9 mouse cellular contexts compared by ENCODE assay signal in the genomic region with DNA sequence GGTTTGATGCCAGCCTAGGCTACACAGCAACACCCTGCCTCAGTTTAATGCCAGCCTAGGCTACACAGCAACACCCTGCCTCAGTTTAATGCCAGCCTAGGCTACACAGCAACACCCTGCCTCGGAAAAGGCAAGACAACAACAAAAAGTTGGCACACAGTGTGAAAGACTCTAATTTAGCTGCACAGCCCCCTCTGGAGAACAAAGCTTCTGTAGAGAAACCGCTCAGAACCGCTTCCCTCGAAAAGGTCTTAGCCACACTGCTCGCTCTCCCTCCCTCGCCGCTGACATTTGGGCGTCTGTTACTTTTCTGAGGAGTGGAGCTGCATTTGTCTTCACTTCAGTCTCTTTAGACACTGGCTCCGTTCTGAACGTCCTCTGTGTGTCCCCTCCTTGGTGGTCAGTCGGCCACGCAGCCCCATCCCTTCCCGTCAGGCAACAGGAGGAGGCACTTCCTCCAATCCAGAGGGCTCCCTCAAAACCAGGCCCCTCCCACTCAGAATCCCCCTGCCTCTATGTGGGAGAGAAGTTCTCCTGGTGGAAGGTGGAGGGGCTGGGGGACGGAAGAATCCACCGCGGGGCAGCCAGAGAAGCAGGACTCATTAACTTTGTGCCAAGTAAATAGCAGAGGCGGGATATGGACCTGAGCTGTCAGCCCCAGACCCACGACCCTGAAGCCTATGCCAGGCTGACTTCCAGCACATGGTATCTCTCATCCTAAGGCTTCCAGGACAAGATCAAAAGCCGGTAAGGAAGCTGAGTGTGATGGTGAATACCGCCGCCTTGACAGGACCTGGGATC. TPM values are rescaled to one million over a fixed set of nuclear protein-coding genes. Genes with fewer than 3 reads are reported as not detected.
DNase-seq lines count a peak whose midpoint lies in the region; ATAC-seq and TF ChIP-seq lines count a peak whose summit lies in the region.
"Had no signal": no experiment of that assay in that cellular context is flagged by ENCODE, and none has a peak within 500 bp of the region (broad histone marks: within the 10 kb centered on the region; RNA-seq: fewer than 3 reads in every experiment).

No protein-coding gene starts in this region.

- no peaks in the 10 kb centered on the region for H3K27me3 ChIP-seq in heart, embryonic 13.5 days (replicated peaks)
- no peaks in the 10 kb centered on the region for H3K27me3 ChIP-seq in neural tube, embryonic 12.5 days (replicated peaks)
- no peaks in the 10 kb centered on the region for H3K27me3 ChIP-seq in hindbrain, embryonic 13.5 days
- no peaks in the 10 kb centered on the region for H3K27me3 ChIP-seq in liver, postnatal 0 days (ENCODE audit: insufficient read depth, low read length)

- peak overlapping the region; percentile 67 for H3K27ac ChIP-seq in heart, embryonic 13.5 days (replicated peaks)
- H3K27ac ChIP-seq in neural tube, embryonic 12.5 days: no peak overlapping the region
- peak overlapping the region; percentile 35; the same call in 1 of the 2 replicates for H3K27ac ChIP-seq in hindbrain, embryonic 13.5 days
- no peak overlapping the region for H3K27ac ChIP-seq in liver, postnatal 0 days (ENCODE audit: low read depth)

- no peak for TF ChIP-seq CTCF in liver, postnatal 0 days (IDR thresholded peaks at IDR 0.05; ENCODE audit: low read depth)

- WGBS in heart, embryonic 13.5 days: 48% methylated on average over 21 of the region's 21 CpGs
- 69% methylated on average over 21 of the region's 21 CpGs for WGBS in neural tube, embryonic 12.5 days
- 62% methylated on average over 21 of the region's 21 CpGs for WGBS in hindbrain, embryonic 13.5 days
- 80% methylated on average over 21 of the region's 21 CpGs for whole genome bisulfite sequencing in liver, postnatal 0 days (ENCODE audit: insufficient replicate concordance)

- peak overlapping the region; percentile 67 for H3K9ac ChIP-seq in heart, embryonic 13.5 days
- H3K9ac ChIP-seq in neural tube, embryonic 12.5 days: peak overlapping the region; percentile 9; the same call in 1 of the 2 replicates
- H3K9ac ChIP-seq in hindbrain, embryonic 13.5 days: peak overlapping the region; percentile 20; the same call in 1 of the 2 replicates
- no peak overlapping the region for H3K9ac ChIP-seq in liver, postnatal 0 days (replicated peaks)

- H3K9me3 ChIP-seq in heart, embryonic 13.5 days: no peaks in the 10 kb centered on the region
- H3K9me3 ChIP-seq in neural tube, embryonic 12.5 days: no peaks in the 10 kb centered on the region
- H3K9me3 ChIP-seq in hindbrain, embryonic 13.5 days: no peaks in the 10 kb centered on the region
- no peaks in the 10 kb centered on the region for H3K9me3 ChIP-seq in liver, postnatal 0 days (ENCODE audit: low read length)

- ATAC-seq in heart, embryonic 13.5 days (ENCODE audit: extremely low read depth, insufficient number of reproducible peaks, low FRiP score, low TSS enrichment): no peak
- ATAC-seq in neural tube, embryonic 12.5 days (ENCODE audit: low FRiP score, low read depth): 0 out of 2 replicates have a peak, but pooled peaks have one; percentile 24
- ATAC-seq in hindbrain, embryonic 13.5 days (ENCODE audit: low FRiP score): peak; percentile 61
- no peak for ATAC-seq in liver, postnatal 0 days
- ATAC-seq: lung, postnatal 0 days had no signal

- H3K4me2 ChIP-seq in heart, embryonic 13.5 days: peak overlapping the region; percentile 45
- H3K4me2 ChIP-seq in neural tube, embryonic 12.5 days (replicated peaks): 0 out of 2 replicates have a peak overlapping the region, but pooled peaks have one; percentile 20
- peak overlapping the region; percentile 27 for H3K4me2 ChIP-seq in hindbrain, embryonic 13.5 days
- H3K4me2 ChIP-seq in liver, postnatal 0 days (ENCODE audit: low read depth, low read length): no peak overlapping the region

- DNase-seq in heart, postnatal 4 days: no peak
- DNase-seq in neural tube, embryonic 10.5 days (ENCODE audit: extremely low spot score, low spot score): no peak
- no peak for DNase-seq in liver, postnatal 0 days
- DNase-seq in right cerebral cortex, postnatal 14 days: no peak
- DNase-seq in thymus, postnatal 0 days (ENCODE audit: low spot score): no peak

- peaks cover 96% of the 10 kb centered on the region for H3K4me1 ChIP-seq in heart, embryonic 13.5 days
- no peaks in the 10 kb centered on the region; the same call in 1 of the 2 replicates for H3K4me1 ChIP-seq in neural tube, embryonic 12.5 days
- H3K4me1 ChIP-seq in hindbrain, embryonic 13.5 days (replicated peaks): peaks cover 26% of the 10 kb centered on the region
- H3K4me1 ChIP-seq in liver, postnatal 0 days (ENCODE audit: insufficient read depth): no peaks in the 10 kb centered on the region

- peak overlapping the region; percentile 25 for H3K4me3 ChIP-seq in heart, embryonic 13.5 days
- H3K4me3 ChIP-seq in neural tube, embryonic 12.5 days: no peak overlapping the region
- H3K4me3 ChIP-seq in hindbrain, embryonic 13.5 days: no peak overlapping the region
- no peak overlapping the region for H3K4me3 ChIP-seq in liver, postnatal 0 days (ENCODE audit: low read depth, low read length)

- peaks cover 36% of the 10 kb centered on the region for H3K36me3 ChIP-seq in heart, embryonic 13.5 days
- peaks cover 29% of the 10 kb centered on the region for H3K36me3 ChIP-seq in neural tube, embryonic 12.5 days
- H3K36me3 ChIP-seq in hindbrain, embryonic 13.5 days: peaks cover 38% of the 10 kb centered on the region
- peaks cover 45% of the 10 kb centered on the region for H3K36me3 ChIP-seq in liver, postnatal 0 days (replicated peaks; ENCODE audit: insufficient read depth, low read length)

- no peak for TF ChIP-seq EP300 in liver, postnatal 0 days (IDR thresholded peaks at IDR 0.05; ENCODE audit: low read depth)

RNA-seq across cellular contexts. Expression of a gene that starts 24.9 kb away (rescaled TPM):
- polyA plus RNA-seq in heart, embryonic 13.5 days (2015; fragmentation: Nextera tagmentation; extraction: Ambion mirVana): 142 and 151 TPM in 2 replicates
- 100 to 1,000 TPM; 156 to 158 TPM for total RNA-seq in heart, postnatal 4 days (2021)
- 149 and 153 TPM in 2 replicates for polyA plus RNA-seq in neural tube, embryonic 12.5 days (2016; fragmentation: Nextera tagmentation; extraction: Ambion mirVana)
- 132 and 138 TPM in 2 replicates for polyA plus RNA-seq in hindbrain, embryonic 13.5 days (2015; fragmentation: Nextera tagmentation; extraction: Ambion mirVana)
- 55.4 and 62.0 TPM in 2 replicates for polyA plus RNA-seq in liver, postnatal 0 days (2015; fragmentation: Nextera tagmentation; extraction: Ambion mirVana)
- polyA plus RNA-seq in thymus, postnatal 0 days (2015; fragmentation: Nextera tagmentation; extraction: Ambion mirVana): 79.6 and 81.6 TPM in 2 replicates

Comparison
In these comparisons a context has a peak if more than half of its experiments do, and no peak if none do; other contexts are left out.
1. ATAC-seq: peak in neural tube, embryonic 12.5 days (single experiment) and hindbrain, embryonic 13.5 days (single experiment); none in heart, embryonic 13.5 days (single experiment) and liver, postnatal 0 days (single experiment).
2. H3K27ac ChIP-seq: peak in heart, embryonic 13.5 days (single experiment) and hindbrain, embryonic 13.5 days (single experiment); none in neural tube, embryonic 12.5 days (single experiment) and liver, postnatal 0 days (single experiment).